Mouse (Mus musculus) ES-E14 (cell line): ENCODE data around the gene Frmd5. TPM values are rescaled to one million over a fixed set of nuclear protein-coding genes. Genes with fewer than 3 reads are reported as not detected.

Source experiments
- DNase-seq: peaks from one replicate; pipeline ENCODE4 v3.0.0-alpha.2; 2013; ENCODE audit warnings: low read depth, low spot score
- H3K27ac ChIP-seq: 2 replicates; pipeline ENCODE4 v1.5.1; 2012; ENCODE audit warnings: low read depth, mild to moderate bottlenecking, low read length, moderate library complexity, mixed read lengths; ENCODE audit not compliant: poor library complexity, insufficient read depth, severe bottlenecking
- H3K36me3 ChIP-seq: 2 replicates; pipeline ENCODE4 v1.6.1; 2012; ENCODE audit warnings: mild to moderate bottlenecking, low read length, moderate library complexity, mixed read lengths; ENCODE audit not compliant: control insufficient read depth, poor library complexity, insufficient read depth, severe bottlenecking
- H3K4me1 ChIP-seq, 2 experiments: fragments of 150-350 bp in 1 of 2; sonication (generic) in 1 of 2; 2 replicates each; pipeline ENCODE4 v1.6.1; 2012; ENCODE audit warnings: low read length in 2 of 2, mild to moderate bottlenecking in 1 of 2, mixed read lengths in 1 of 2; ENCODE audit not compliant: control insufficient read depth in 2 of 2, insufficient read depth in 2 of 2, poor library complexity in 1 of 2
- H3K4me3 ChIP-seq, 2 experiments: fragments of 150-350 bp in 1 of 2; sonication (generic) in 1 of 2; 2 replicates each; pipeline ENCODE4 v1.5.1; 2012; ENCODE audit warnings: low read length in 2 of 2, low read depth in 1 of 2, mild to moderate bottlenecking in 1 of 2, mixed read lengths in 1 of 2; ENCODE audit not compliant: insufficient read depth in 1 of 2, poor library complexity in 1 of 2, severe bottlenecking in 1 of 2
- H3K9ac ChIP-seq: 2 replicates; pipeline ENCODE4 v1.6.1; 2012; ENCODE audit warnings: low read depth, mild to moderate bottlenecking, low read length, mixed read lengths; ENCODE audit not compliant: poor library complexity, insufficient read depth, severe bottlenecking
- H3K9me3 ChIP-seq: fragments of 150-350 bp; sonication (generic); 2 replicates; pipeline ENCODE4 v1.6.1; 2012; ENCODE audit warnings: low read depth, mild to moderate bottlenecking, low read length; ENCODE audit not compliant: control insufficient read depth, insufficient read depth
- CHD2 ChIP-seq: IDR thresholded peaks from 2 replicates; pipeline ENCODE4 v1.6.1; 2014; ENCODE audit warnings: mild to moderate bottlenecking, low read depth, low read length, inconsistent platforms
- HCFC1 ChIP-seq: IDR thresholded peaks from 2 replicates; pipeline ENCODE4 v1.6.1; 2012; ENCODE audit warnings: low read length, inconsistent platforms, borderline replicate concordance; ENCODE audit not compliant: insufficient read depth
- MAFK ChIP-seq: IDR thresholded peaks from 2 replicates; pipeline ENCODE4 v1.6.1; 2014; ENCODE audit warnings: mild to moderate bottlenecking, low read depth, low read length, inconsistent platforms; ENCODE audit not compliant: insufficient read depth
- ZC3H11A ChIP-seq: IDR thresholded peaks from 2 replicates; pipeline ENCODE4 v1.6.1; 2012; ENCODE audit warnings: low read depth, mild to moderate bottlenecking, inconsistent platforms, low read length, borderline replicate concordance
- ZNF384 ChIP-seq: IDR thresholded peaks from 2 replicates; pipeline ENCODE4 v1.6.1; 2012; ENCODE audit warnings: low read depth, low read length, inconsistent platforms
- in situ Hi-C, 2 experiments: fragments of 600-800 bp; cut with MboI; formaldehyde crosslinking; loops; one replicate each; pipeline ENCODE4 v1.15.1; 2025; ENCODE audit warnings: low sequenced_read_pairs in 2 of 2, inconsistent platforms in 1 of 2; ENCODE audit not compliant: unreplicated experiment in 2 of 2
- total RNA-seq: library from RNA; depleted of rRNA; stranded (reverse); fragments of 300-350 nt; gene quantifications from 2 replicates; pipeline ENCODE4 v1.2.3, GENCODE M21; 2012

Frmd5 gene
- total RNA-seq, 1 experiment, result 4.8 TPM

DNA sequence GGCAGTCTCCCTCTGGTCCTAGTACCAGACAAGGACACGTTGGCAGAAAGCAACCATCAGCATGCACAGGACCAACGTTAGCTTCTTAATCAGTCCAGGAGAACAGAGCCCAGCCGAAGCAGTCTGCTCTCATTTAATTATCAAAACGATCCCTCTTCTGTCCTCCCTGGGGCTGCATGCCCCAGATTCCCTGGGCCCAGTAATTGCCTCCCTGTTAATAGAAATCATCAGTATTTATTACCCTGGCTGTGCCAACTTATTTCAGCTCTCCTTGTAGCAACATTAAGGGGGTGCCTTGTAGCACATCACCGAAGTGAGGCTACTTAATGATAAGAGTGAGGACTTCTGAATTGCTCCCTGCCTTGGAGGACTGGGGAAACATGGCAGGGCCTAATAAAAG, 241.0 kb downstream of the Frmd5 start:
- TF ChIP-seq ZC3H11A, result no peak
- TF ChIP-seq CHD2, result no peak
- TF ChIP-seq MAFK, result no peak
- TF ChIP-seq ZNF384, result no peak
- no peak for TF ChIP-seq HCFC1
- Histone ChIP-seq H3K4me1 (no peaks in the 10 kb centered on the region), H3K36me3 (no peaks in the 10 kb centered on the region), H3K9ac (no peak overlapping the region), H3K9me3 (no peaks in the 10 kb centered on the region), H3K27ac (no peak overlapping the region), H3K4me3 (no peak overlapping the region)
- DNase-seq, result no peak
- in situ Hi-C loops, result loop anchor here (10.0 to 25.0 kb wide), 2 partner anchors 246 to 269 kb away; partner anchors contain the start of gene Frmd5 (in 1 of the 2)

DNA sequence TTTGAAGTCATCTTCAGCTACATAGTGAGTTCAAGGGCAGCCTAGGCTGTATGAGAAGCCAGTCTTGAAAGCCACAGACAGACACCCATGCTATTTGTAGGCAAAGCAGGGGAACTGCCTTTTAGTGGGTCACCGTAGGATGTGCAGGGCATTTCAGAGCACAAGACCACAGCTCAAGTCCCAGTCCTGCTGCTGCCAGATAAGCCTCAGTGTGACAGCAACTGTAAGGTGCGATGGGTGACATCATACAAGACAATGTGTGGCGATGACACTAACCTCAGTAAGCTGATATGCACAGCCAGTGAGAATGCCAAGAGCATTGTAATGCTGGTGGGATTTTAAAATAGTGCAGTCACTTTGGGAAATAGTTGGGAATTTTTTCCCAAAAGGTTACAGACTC, 243.8 kb downstream of the Frmd5 start:
- Histone ChIP-seq H3K36me3 (no peaks in the 10 kb centered on the region), H3K9me3 (no peaks in the 10 kb centered on the region), H3K4me3 (no peak overlapping the region), H3K9ac (no peak overlapping the region), H3K27ac (no peak overlapping the region), H3K4me1 (no peaks in the 10 kb centered on the region)
- TF ChIP-seq ZC3H11A (no peak), HCFC1 (no peak), MAFK (no peak)
- in situ Hi-C loops, result loop anchor here (10.0 to 25.0 kb wide), 2 partner anchors 249 to 272 kb away; partner anchors contain the start of gene Frmd5 (in 1 of the 2)
- DNase-seq, result no peak

DNA sequence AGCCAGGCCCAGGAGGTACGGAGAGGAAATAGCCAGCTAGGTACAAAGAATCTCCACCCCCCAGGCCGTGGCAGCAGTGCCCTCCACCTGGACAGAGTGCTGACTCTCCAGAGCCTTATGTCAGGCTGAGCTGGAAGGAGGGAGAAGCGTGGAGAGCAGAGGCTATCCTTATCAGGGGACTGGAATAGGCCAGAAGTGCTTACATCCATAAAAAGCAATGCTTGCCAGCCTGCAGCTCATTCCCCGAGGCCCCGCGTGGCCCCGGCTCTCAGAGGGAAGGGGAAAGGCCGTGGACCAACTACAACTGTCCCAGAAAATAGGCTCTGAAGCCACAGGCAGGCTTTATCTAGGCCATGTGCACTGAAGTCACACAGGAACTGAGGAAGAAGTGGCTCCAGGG, 255.6 kb downstream of the Frmd5 start:
- in situ Hi-C loops, result loop anchor here in 1 of 2 experiments (25.0 kb wide), 1 partner anchor 261 kb away; the partner anchor contains the start of gene Frmd5
- peaks cover 0 to 4% of the 10 kb centered on the region in 2 experiments; a peak in 2 of 4 replicates for H3K4me1 ChIP-seq
- H3K27ac ChIP-seq, result no peak overlapping the region
- no peak for DNase-seq
- no peak overlapping the region for H3K9ac ChIP-seq
- no peak overlapping the region for H3K4me3 ChIP-seq
- TF ChIP-seq ZC3H11A (no peak), ZNF384 (no peak), CHD2 (no peak), MAFK (no peak), HCFC1 (no peak)
- H3K9me3 ChIP-seq, result no peaks in the 10 kb centered on the region
- H3K36me3 ChIP-seq, result peaks cover 4% of the 10 kb centered on the region; the same call in 1 of the 2 replicates

DNA sequence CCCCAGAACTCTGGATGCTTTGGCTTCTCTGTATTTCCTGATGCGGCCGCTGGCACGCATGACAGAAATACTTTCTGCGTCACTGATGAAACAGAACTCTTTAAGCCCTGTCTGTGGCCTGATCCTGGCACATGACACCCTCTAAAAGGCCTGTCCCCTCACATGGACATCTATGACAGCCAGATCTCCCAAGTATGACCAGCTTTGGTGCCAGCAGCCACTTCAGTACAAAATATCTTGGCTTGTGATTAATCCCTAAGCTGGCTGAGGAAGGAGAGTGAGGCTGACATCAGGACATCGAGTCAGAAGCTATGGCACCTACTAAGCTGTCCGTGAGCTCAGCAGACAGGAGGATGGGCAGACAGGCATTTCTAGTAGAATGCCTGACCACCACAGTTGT, 257.3 kb downstream of the Frmd5 start:
- Histone ChIP-seq H3K9me3 (no peaks in the 10 kb centered on the region), H3K27ac (no peak overlapping the region), H3K4me1 (peaks cover 2 to 6% of the 10 kb centered on the region in 2 experiments; a peak in 2 of 4 replicates), H3K4me3 (no peak overlapping the region), H3K36me3 (peaks cover 8% of the 10 kb centered on the region; the same call in 1 of the 2 replicates), H3K9ac (no peak overlapping the region)
- in situ Hi-C loops, result loop anchor here in 1 of 2 experiments (25.0 kb wide), 1 partner anchor 263 kb away; the partner anchor contains the start of gene Frmd5
- TF ChIP-seq MAFK, result no peak
- no peak for TF ChIP-seq ZC3H11A
- no peak for TF ChIP-seq ZNF384
- no peak for TF ChIP-seq CHD2
- TF ChIP-seq HCFC1, result no peak
- no peak for DNase-seq

DNA sequence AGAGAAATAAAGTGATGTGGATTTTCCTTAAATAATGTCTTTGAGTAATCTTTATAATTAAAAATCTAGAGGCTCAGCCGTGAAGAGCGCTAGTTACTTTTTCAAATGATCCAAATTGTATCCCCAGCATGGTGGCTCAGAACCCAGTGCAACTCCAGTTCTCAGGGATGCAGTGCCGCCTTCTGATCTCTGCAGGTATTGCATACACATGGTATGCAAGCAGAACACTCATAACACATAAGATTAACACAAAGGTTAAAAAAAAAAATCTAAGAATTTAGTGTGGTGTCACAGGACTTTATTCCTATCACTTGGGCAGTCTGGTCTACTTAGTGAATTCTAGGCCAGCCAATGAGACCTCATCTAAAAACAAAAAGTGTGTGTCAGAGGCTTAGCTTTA, 262.1 kb downstream of the Frmd5 start:
- DNase-seq, result no peak
- H3K4me1 ChIP-seq, result peaks cover 2 to 6% of the 10 kb centered on the region in 2 experiments; a peak in 2 of 4 replicates
- in situ Hi-C loops, result no loop called here
- no peaks in the 10 kb centered on the region for H3K9me3 ChIP-seq
- H3K36me3 ChIP-seq, result peaks cover 13% of the 10 kb centered on the region
- TF ChIP-seq HCFC1 (no peak), ZC3H11A (no peak), CHD2 (no peak), MAFK (no peak), ZNF384 (no peak)
- no peak overlapping the region for H3K9ac ChIP-seq
- no peak overlapping the region for H3K4me3 ChIP-seq
- H3K27ac ChIP-seq, result no peak overlapping the region
